Mouse (Mus musculus) mouse embryonic stem cell (cell line): ENCODE measurements around the gene Pygm.

ENCODE experiments used
- in situ Hi-C, 2 experiments: fragments of 300-500 bp; cut with MboI; formaldehyde crosslinking; loops; 1 replicate in 1 of 2; 3 replicates in 1 of 2; pipeline ENCODE4 v1.14.3; 2019 to 2020; ENCODE audit warnings: low sequenced_read_pairs in 2 of 2, low pct_unique_long_range_greater_than_20kb in 1 of 2, mixed read lengths in 1 of 2; ENCODE audit not compliant: unreplicated experiment in 1 of 2

Gene Pygm

GRCm38 (mm10) chr19:6399285-6400095 lies 15.3 kb downstream of the Pygm start, which contains the start of gene Rasgrp2:
TSS of gene Rasgrp2 (plus strand) at chr19:6399340.
- in situ Hi-C loops = no loop called here

GRCm38 (mm10) chr19:6400096-6401086 lies 16.2 kb downstream of the Pygm start:
- in situ Hi-C loops = no loop called here

GRCm38 (mm10) chr19:6401131-6401815 lies 17.1 kb downstream of the Pygm start:
- in situ Hi-C loops = no loop called here

GRCm38 (mm10) chr19:6401951-6402350 lies 17.8 kb downstream of the Pygm start:
- in situ Hi-C loops = no loop called here

GRCm38 (mm10) chr19:6403869-6404268 lies 19.7 kb downstream of the Pygm start:
- in situ Hi-C loops = no loop called here

- in situ Hi-C loops = no loop called here
These were observed 21.2 kb downstream of the Pygm start for GRCm38 (mm10) chr19:6405433-6405832.

- in situ Hi-C loops = no loop called here
These were observed 22.9 kb downstream of the Pygm start for GRCm38 (mm10) chr19:6407109-6407508.

- in situ Hi-C loops = no loop called here
These were observed 23.8 kb downstream of the Pygm start for GRCm38 (mm10) chr19:6407816-6408510.

GRCm38 (mm10) chr19:6408749-6409148 lies 24.6 kb downstream of the Pygm start:
- in situ Hi-C loops = no loop called here

GRCm38 (mm10) chr19:6409176-6409575 lies 25.0 kb downstream of the Pygm start:
- in situ Hi-C loops = no loop called here

- in situ Hi-C loops = no loop called here
These were observed 25.7 kb downstream of the Pygm start for GRCm38 (mm10) chr19:6409936-6410335.

GRCm38 (mm10) chr19:6412798-6413197 lies 28.6 kb downstream of the Pygm start:
- in situ Hi-C loops = no loop called here

- in situ Hi-C loops = no loop called here
These were observed 31.3 kb downstream of the Pygm start for GRCm38 (mm10) chr19:6415454-6415853.

GRCm38 (mm10) chr19:6416124-6416770 lies 32.0 kb downstream of the Pygm start:
- in situ Hi-C loops = no loop called here

- in situ Hi-C loops = no loop called here
These were observed 32.9 kb downstream of the Pygm start for GRCm38 (mm10) chr19:6416894-6417761.

GRCm38 (mm10) chr19:6418233-6418879 lies 34.2 kb downstream of the Pygm start, which contains the start of gene Nrxn2:
TSS of gene Nrxn2 (plus strand) at chr19:6418731.
- in situ Hi-C loops = no loop called here
